Mouse (Mus musculus): ENCODE measurements around the gene Tab1. TPM values are rescaled to one million over a fixed set of nuclear protein-coding genes. Genes with fewer than 3 reads are reported as not detected.

Tab1 gene
- polyA plus RNA-seq, 1 experiment from 2014 or later: 42.8 TPM

DNA sequence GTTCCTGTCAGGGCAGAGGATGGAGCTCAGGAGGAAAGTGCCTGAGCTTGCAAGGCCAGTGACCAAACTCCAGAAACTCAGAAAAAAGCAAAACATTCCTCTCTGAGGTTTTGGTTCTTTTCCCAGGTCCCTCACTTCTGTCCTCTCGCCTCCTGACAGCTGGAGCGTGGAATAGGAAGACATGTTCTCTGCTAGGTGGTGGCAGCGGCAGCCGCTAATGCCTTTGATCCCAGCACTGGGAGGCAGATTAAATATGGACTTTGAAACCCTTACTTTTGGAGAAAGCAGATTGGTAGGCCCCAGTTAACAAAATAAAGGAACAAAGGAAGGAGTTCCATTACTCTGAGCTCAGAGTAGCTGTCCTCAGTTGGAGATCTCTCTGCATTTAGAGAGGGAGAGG is 75.5 kb downstream of the Tab1 start:
- no peak for DNase-seq (ENCODE audit: extremely low spot score, low spot score)
- WGBS: 15% methylated on average over 4 of the region's 4 CpGs
- H3K4me3 ChIP-seq: no peak overlapping the region

More for the DNA sequence above, 75.5 kb downstream of the Tab1 start:
- Histone ChIP-seq H3K36me3 (replicated peaks) (peaks cover 29% of the 10 kb centered on the region), H3K27me3 (ENCODE audit: poor library complexity, severe bottlenecking) (no peaks in the 10 kb centered on the region), H3K4me1 (peaks cover 14% of the 10 kb centered on the region), H3K27ac (peak overlapping the region; percentile 5; the same call in 1 of the 2 replicates), H3K9me3 (no peaks in the 10 kb centered on the region)

Other genes with a start within 250 kb of the Tab1 start
- gene Apobec3, start 241.5 kb upstream of the Tab1 start, polyA plus RNA-seq (2016; fragmentation: Nextera tagmentation; extraction: Ambion mirVana): 9.2 and 11.0 TPM in 2 replicates
- 2.8 and 3.9 TPM in 2 replicates for gene Cbx7, start 162.0 kb upstream of the Tab1 start, polyA plus RNA-seq (2016; fragmentation: Nextera tagmentation; extraction: Ambion mirVana)
- gene Pdgfb, start 118.2 kb upstream of the Tab1 start, polyA plus RNA-seq (2016; fragmentation: Nextera tagmentation; extraction: Ambion mirVana): 1.8 TPM in 2 replicates
- 10.5 and 11.2 TPM in 2 replicates for gene Syngr1, start 41.8 kb upstream of the Tab1 start, polyA plus RNA-seq (2016; fragmentation: Nextera tagmentation; extraction: Ambion mirVana)
- gene Rpl3, start 41.3 kb upstream of the Tab1 start, polyA plus RNA-seq (2016; fragmentation: Nextera tagmentation; extraction: Ambion mirVana): 1,023 and 1,061 TPM in 2 replicates
- 5.1 and 5.9 TPM in 2 replicates for gene Mgat3, start 40.6 kb downstream of the Tab1 start, polyA plus RNA-seq (2016; fragmentation: Nextera tagmentation; extraction: Ambion mirVana)
- gene Mief1, start 100.9 kb downstream of the Tab1 start, polyA plus RNA-seq (2016; fragmentation: Nextera tagmentation; extraction: Ambion mirVana): 44.3 and 48.2 TPM in 2 replicates
- gene AC140267.1, start 102.7 kb downstream of the Tab1 start, polyA plus RNA-seq (2016; fragmentation: Nextera tagmentation; extraction: Ambion mirVana): 3.6 and 3.7 TPM in 2 replicates
- gene Atf4, start 122.1 kb downstream of the Tab1 start, polyA plus RNA-seq (2016; fragmentation: Nextera tagmentation; extraction: Ambion mirVana): 120 and 132 TPM in 2 replicates
- 63.5 and 66.2 TPM in 2 replicates for gene Rps19bp1, start 131.2 kb downstream of the Tab1 start, polyA plus RNA-seq (2016; fragmentation: Nextera tagmentation; extraction: Ambion mirVana)
- 0.02 and 0.04 TPM in 2 replicates for gene Cacna1i, start 154.1 kb downstream of the Tab1 start, polyA plus RNA-seq (2016; fragmentation: Nextera tagmentation; extraction: Ambion mirVana)

Data from forebrain, embryonic 10.5 days (tissue).